Mouse (Mus musculus) gastrocnemius, adult 8-10 months (tissue): ENCODE results near the gene Tmem63c. TPM values are rescaled to one million over a fixed set of nuclear protein-coding genes. Genes with fewer than 3 reads are reported as not detected.

Experiments used
- DNase-seq, 2 experiments: peaks; one replicate each; pipeline ENCODE4 v3.0.0; 2022; ENCODE audit warnings: low spot score in 2 of 2
- total RNA-seq, 4 experiments: library from RNA; stranded (reverse); gene quantifications; 2 replicates each; pipeline ENCODE4 v1.2.4; 2022

The Tmem63c gene
- total RNA-seq, 4 experiments from 2014 or later, result 0.10 TPM; not detected in 3

- DNase-seq, result no peak
Measured at GRCm38 (mm10) chr12:87000151-87000839, 20.8 kb upstream of the Tmem63c start.

DNA sequence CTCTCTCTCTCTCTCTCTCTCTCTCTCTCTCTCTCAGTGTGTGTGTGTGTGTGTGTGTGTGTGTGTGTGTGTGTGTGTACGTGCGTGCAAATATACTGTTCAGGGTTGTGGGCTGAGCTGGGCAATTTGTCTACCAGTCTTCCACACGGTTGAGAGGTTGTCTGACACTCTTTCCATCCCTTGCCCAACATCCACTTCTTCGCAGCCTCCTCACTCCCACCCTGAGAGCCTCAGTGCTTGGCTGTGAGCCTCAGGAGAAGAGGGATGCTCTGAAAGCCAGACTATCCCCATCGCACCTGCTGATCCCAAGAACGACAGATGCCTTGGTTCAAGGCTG lies 20.3 kb upstream of the Tmem63c start:
- no peak for DNase-seq

DNA sequence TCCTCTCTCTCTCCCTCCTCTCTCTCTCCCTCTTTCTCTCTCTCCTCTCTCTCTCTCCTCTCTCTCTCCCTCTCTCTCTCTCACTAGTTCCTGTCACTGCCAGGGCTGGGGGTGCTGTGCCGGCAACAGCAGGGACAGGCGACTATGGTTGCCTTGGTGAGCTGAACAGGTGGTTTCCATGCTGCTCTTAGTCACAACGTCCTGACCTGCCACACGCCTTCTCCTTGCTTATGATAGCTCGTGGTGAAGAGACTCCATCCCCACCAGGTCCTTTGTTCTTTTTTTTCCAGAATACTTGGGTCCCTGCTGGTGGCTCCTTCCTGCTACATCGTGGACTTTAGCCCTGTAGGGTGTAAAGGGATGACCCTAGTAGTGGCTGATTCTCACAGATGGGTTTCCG lies 18.9 kb upstream of the Tmem63c start:
- DNase-seq, result no peak

- DNase-seq, result no peak
Measured at GRCm38 (mm10) chr12:87002815-87003214, 18.3 kb upstream of the Tmem63c start.

- no peak for DNase-seq
Measured at GRCm38 (mm10) chr12:87003606-87004005, 17.5 kb upstream of the Tmem63c start.

- DNase-seq, result no peak
Measured at GRCm38 (mm10) chr12:87004596-87004995, 16.5 kb upstream of the Tmem63c start.

DNA sequence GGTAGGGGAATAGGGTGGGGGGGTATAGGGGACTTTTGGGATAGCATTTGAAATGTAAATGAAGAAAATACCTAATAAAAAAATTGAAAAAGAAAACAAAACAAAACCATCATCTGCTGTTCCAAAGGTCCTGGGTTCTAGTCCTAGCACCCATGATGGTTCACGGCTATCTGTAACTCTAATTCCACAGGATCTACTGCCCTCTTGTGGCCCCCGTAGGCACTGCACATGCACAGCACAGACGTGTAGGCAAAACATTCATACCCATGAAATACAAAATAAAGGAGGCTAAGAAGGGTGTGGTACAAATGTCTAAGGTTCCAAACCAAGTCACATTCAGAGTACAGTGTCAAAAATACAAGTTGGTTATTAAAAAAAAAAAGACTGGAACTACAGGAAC lies 4.1 kb upstream of the Tmem63c start:
- DNase-seq, result no peak

GRCm38 (mm10) chr12:87018756-87019155 lies 2.4 kb upstream of the Tmem63c start:
- peak in 1 of 2 experiments; percentile 23 for DNase-seq

DNA sequence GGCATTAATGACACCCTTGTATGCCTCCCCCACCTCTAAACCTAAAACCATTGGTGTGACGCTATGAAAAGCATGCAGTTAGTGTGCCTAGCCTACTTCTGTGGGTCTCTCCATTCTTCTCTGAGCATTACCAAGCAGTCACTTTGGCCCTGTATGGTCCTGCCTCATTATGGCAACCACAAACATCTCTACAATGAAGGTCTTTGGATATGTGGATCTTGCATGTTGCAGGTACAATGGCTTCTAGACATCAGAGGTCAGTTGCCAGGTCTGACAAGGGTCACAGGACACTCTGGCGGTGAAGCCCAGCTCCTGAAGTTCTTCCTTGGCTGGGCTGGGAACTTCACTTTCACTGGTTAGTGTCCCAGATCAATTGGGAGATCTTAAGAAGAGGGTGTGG lies 866 bp downstream of the Tmem63c start:
- DNase-seq, result no peak

DNA sequence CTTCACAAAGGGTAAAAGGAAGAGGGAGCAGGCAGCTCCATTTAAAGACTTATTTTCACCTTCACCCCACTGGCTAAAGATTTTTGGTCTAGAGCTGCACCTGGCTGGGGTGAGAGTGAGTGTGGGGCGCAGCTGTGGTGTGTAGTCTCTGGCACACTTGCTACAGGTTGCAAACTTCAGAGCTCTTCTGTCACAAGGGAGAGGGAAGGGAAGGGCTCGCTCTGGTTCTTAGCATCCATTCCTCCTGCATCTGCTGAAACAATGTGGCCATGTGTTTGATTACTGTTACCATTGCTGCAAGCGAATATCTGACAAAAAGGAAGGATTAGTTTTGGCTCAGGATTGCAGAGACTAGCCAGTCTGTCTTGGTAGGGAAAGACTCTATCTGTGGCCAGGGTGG lies 2.3 kb downstream of the Tmem63c start:
- no peak for DNase-seq

DNA sequence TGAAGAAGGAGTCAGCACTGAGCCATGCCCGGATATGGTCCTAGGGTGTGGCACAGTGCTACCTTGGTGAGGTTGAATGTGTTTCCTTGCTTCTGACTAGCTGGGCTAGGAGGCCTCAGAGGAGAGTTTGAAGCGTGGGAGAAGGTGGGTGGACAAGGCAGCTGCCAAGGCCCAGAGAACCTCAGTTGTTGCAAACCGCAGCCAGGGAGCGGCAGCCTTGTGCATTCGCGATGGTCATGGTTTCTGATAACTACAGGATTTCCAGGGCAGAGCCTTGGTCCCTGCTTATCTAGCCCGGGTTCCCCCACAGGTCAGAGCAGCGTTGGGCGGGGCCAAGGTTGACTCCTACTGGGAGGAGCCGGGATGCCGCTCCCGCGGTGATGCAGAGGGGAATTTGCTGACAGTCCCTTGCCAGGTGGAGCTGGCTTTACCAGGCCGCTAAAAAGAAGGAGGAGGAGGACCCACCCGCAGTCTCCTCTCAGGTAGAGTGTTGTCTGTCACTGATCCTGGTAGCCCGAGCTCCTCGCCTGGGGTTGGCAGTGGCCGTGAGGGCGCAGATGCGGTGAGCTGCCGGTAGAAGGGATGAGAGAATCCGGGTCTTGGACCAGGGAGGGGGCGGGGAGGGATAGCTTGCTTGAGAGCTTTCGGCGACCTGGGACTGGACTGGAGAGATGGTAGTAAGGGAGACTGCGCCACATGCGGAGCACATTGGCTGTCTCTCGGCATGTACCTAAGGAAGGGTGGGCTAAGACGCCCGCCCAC lies 5.2 kb downstream of the Tmem63c start:
- no peak for DNase-seq

DNA sequence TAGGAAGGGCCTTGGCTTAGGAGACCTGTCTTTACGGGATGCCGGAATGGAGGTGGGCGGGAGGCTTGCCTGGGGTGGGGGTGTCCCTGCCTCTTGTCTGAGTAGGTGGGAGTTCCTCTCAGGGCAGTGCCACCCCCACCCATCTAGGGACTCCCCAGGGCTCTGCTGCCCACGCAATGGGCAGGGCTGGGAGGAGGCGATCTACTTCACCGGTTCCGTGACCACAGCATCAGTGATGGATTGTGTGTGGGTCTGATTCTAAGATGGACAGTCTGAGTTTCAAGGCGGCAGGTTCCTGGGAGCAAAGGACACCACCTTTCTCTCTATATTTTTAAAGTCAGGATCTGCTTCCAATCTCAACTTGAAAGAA lies 5.7 kb downstream of the Tmem63c start:
- no peak for DNase-seq

DNA sequence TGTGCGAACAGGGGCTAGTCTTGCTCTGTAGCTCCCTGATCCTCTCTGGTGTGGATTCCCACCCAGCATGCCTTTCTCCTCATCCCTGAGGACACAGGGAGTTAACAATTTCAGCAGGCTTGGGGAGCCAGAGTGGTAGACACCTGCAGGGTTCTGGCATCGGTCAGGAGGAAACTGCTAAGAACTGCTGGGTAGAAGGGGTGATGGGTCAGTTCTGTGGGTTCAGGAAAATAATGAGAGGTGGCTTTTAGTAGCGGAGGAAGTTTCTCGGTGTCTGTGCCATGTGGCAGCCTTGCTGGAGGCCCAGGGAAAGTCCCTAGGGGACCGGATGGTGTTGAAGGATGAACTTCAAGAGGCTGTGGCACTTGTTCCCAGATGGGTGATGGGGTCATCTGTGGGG lies 6.3 kb downstream of the Tmem63c start:
- DNase-seq, result no peak

DNA sequence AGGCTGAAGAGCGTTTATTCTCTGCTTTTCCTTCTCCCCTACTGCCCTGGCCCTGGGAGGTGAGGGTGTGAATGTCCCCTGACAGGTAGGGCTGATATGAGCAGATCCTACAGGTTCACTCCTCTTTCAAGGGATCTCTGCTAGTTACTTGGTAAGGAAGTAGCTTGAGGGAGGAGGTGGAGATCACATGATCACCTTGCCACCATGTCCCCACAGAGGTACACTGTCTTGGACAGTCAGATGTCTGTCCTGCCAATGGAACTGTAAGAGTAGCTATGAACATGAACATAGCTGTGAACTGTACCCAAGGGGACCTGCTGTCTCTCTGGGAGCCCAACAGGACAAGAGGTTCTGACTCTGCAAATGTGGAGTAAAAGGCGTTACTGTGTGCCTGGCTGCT lies 6.9 kb downstream of the Tmem63c start:
- DNase-seq, result no peak

- no peak for DNase-seq
Measured at GRCm38 (mm10) chr12:87029251-87029976, 8.3 kb downstream of the Tmem63c start.

DNA sequence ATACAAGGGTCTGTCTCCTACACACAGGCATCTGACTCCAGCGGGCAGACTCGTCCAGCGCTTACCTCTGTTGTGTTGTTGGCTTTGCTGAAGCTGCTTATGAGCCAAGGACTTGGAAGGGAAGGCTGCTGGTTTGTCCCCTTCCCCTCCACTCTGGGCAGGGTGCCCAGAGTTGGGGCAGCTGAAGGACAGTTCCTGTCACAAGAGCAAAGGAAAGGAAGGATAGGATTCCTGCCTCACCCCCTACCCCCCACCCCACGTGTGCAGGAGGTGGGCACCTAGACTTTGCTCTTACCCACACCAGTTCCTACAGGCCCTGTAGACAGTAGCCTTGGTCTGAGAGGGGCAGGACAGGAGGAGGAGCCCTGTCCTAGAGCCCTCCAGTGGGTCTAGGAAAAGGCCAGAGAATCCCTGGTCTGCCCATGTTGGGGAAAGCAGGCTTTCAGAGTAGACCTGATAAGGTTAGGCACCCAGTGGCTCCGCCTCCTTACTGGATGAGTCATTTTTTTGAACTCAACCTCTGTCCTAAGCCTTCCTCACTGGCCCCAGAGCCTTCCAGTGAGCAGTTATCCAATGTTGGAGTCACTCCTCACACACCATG lies 10.1 kb downstream of the Tmem63c start:
- DNase-seq, result no peak

DNA sequence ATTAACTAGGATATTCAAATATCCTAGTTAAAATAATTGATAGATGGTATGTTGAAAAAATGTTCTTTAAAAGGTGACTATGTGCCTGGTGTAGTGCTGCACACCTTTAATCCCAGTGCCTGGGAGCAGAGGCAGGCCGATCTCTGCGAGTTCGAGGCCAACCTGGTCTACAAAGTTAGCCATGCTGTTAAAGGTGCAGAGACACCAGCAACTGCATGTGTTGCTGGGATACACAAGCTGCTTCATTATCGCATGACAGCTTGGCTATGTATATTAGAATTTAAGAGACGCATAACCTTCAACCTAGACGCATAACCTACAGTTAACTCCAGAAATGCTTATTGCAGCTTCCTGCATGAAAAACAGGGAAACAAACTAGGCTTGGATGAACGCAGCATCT lies 15.5 kb downstream of the Tmem63c start:
- DNase-seq, result no peak

DNA sequence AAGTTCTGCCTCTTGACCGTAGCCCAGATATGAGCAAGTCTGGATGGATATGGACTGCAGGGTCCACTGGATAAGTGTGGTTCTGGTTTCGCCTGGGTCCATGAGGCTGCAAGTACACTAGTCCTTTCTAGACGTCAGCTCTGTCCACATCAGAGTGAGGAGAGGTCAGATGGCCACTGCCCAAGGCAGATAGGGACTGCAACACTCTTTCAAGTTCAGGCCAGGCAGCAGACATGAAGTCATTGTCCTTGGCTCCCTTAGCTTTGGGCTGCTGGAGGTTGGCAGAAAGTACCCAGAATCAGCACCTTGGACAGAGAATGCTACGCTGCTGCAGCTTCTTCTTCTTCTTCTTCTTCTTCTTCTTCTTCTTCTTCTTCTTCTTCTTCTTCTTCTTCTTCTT lies 19.0 kb downstream of the Tmem63c start:
- no peak for DNase-seq

DNA sequence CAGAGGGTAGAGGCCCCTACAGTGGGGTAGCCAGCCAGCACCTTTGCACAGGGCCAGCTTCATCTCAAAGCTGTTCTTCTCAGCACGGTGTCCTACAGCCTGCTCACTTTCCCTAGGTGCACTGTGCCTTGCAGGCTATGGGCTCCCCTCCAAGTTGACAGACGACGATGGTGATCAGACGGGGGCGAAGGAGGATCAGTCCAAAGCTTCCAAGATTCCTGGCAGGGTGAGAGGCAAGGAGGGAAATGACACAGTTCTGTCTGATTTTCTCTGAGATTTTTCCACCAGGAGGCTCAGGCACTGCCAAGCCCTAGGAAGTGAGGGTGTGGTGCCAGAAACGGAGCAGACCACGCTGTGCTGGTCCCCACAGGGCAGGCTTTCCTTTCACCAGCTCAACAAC lies 19.7 kb downstream of the Tmem63c start:
- DNase-seq, result no peak

- DNase-seq, result no peak
Measured at GRCm38 (mm10) chr12:87042456-87042855, 21.3 kb downstream of the Tmem63c start.

GRCm38 (mm10) chr12:87043221-87043620 lies 22.1 kb downstream of the Tmem63c start:
- no peak for DNase-seq

DNA sequence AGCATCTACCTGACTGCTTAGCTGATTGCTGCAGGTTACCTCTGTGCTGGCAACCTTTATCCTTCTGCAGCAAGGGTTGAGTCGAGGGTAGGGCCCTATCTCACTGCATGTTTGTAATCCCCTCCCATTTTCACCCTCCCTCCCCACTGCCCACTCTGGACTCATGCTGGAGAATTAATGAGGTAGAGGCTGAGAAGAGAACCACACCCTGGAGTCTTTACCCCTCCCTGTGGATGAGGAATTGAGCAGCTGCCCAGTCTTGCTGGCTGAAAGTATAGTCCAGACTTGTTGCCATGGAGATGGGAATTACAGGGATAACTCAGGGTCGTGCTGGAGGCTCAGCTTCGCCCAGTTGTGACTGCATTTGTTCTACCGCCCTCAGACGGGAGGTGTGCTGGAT lies 23.6 kb downstream of the Tmem63c start:
- no peak for DNase-seq
